Mouse (Mus musculus) urinary bladder, postnatal 0 days (tissue): Measurements from ENCODE around the gene Slc24a3. TPM values are rescaled to one million over a fixed set of nuclear protein-coding genes. Genes with fewer than 3 reads are reported as not detected.

Experiments
- polyA plus RNA-seq: library from polyadenylated mRNA; unstranded; fragments of >200 nt; fragmentation: Nextera tagmentation; extraction: Ambion mirVana; gene quantifications from 2 replicates; pipeline ENCODE4 v1.2.1, GENCODE M21; 2015

Slc24a3 gene
- 40.7 and 41.1 TPM in 2 replicates for polyA plus RNA-seq

GRCm38 (mm10) chr2:145167664-145168360 lies at the start of gene Slc24a3:
Slc24a3 (plus strand) TSS chr2:145167754.

GRCm38 (mm10) chr2:145675142-145675755 lies 507.7 kb downstream of the Slc24a3 start, which contains the start of gene Rin2:
Rin2 (plus strand) TSS chr2:145675215.

